Mouse (Mus musculus): ENCODE measurements around the gene Ilkap. TPM values are rescaled to one million over a fixed set of nuclear protein-coding genes. Genes with fewer than 3 reads are reported as not detected.

The Ilkap gene
- polyA plus RNA-seq, 1 experiment from 2014 or later = 177 TPM

DNA sequence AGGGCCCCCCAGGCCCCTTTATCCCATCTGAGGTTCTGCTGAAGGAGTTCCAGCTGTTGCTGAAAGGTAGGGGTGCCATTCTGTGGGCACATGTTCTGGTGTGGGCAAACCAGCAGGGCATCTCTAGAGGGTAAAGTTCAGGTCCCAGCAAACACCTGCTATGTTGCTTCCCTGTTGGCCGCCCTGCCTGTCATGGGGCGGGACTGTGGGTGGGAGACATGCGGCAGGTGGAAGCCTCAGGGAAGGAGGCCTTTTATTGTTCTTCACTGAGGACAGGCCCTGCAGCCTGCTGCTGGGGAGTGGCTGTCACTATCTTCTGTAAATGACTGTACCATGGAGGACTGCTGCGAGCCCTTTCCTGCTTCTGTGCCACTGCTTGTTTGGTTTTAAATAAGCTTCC is 29.2 kb downstream of the Ilkap start:
- Histone ChIP-seq H3K4me3 (no peak overlapping the region), H3K27me3 (ENCODE audit: low read depth, poor library complexity, severe bottlenecking) (peaks cover 38% of the 10 kb centered on the region), H3K9me3 (replicated peaks) (0 out of 2 replicates have a peak, but pooled peaks cover 2% of the 10 kb centered on the region), H3K36me3 (peaks cover 50% of the 10 kb centered on the region), H3K27ac (replicated peaks) (no peak overlapping the region), H3K4me1 (peaks cover 16% of the 10 kb centered on the region)
- 84% methylated on average over 4 of the region's 4 CpGs for WGBS
- DNase-seq (ENCODE audit: low spot score) = no peak

GRCm38 (mm10) chr1:91367295-91367694 is 31.3 kb downstream of the Ilkap start:
- peaks cover 38% of the 10 kb centered on the region for H3K27me3 ChIP-seq (ENCODE audit: low read depth, poor library complexity, severe bottlenecking)
- WGBS = 92% methylated on average over 3 of the region's 3 CpGs
- peaks cover 16% of the 10 kb centered on the region for H3K4me1 ChIP-seq
- H3K27ac ChIP-seq (replicated peaks) = no peak overlapping the region
- H3K4me3 ChIP-seq = no peak overlapping the region
- H3K36me3 ChIP-seq = peaks cover 29% of the 10 kb centered on the region
- no peak for DNase-seq (ENCODE audit: low spot score)
- H3K9me3 ChIP-seq (replicated peaks) = peaks cover 19% of the 10 kb centered on the region; the same call in 1 of the 2 replicates

GRCm38 (mm10) chr1:91366215-91367108 is 32.2 kb downstream of the Ilkap start, which contains the start of gene Erfe:
Gene Erfe (plus strand): TSS chr1:91366430.
- peak; percentile 77 for DNase-seq (ENCODE audit: low spot score)
- Histone ChIP-seq H3K4me1 (peaks cover 16% of the 10 kb centered on the region), H3K9me3 (replicated peaks) (peaks cover 19% of the 10 kb centered on the region; the same call in 1 of the 2 replicates), H3K36me3 (peaks cover 21% of the 10 kb centered on the region), H3K4me3 (peak within 1 kb of the TSS; percentile 59), H3K27me3 (ENCODE audit: low read depth, poor library complexity, severe bottlenecking) (peaks cover 38% of the 10 kb centered on the region), H3K27ac (replicated peaks) (peak within 1 kb of the TSS; percentile 77)
- WGBS = under 1% methylated on average over 67 of the region's 68 CpGs

DNA sequence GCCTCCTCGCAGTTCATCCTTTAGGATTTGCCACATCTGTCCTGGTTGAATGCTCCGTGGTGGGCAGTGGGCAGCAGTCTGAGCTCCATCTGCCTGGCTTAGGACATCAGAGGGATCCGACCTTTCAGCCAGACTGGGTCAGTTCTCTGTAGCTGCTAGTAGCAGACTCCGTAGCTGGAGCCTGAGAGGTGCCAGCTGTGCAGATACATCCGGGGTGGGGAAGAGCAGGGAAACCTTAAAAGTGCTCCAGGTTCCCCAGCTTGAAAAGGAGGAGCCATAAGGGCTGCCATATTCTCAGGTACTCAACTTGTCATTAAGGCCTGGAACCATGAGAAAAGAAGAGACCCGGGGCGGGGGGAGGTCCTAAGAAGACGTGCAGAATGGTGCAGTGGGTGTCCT is 32.8 kb downstream of the Ilkap start:
- Histone ChIP-seq H3K36me3 (peaks cover 14% of the 10 kb centered on the region), H3K27ac (replicated peaks) (peak overlapping the region; percentile 77), H3K4me3 (peak overlapping the region; percentile 59), H3K9me3 (replicated peaks) (peaks cover 19% of the 10 kb centered on the region; the same call in 1 of the 2 replicates), H3K27me3 (ENCODE audit: low read depth, poor library complexity, severe bottlenecking) (peaks cover 38% of the 10 kb centered on the region), H3K4me1 (peaks cover 16% of the 10 kb centered on the region)
- no peak for DNase-seq (ENCODE audit: low spot score)
- 24% methylated on average over 8 of the region's 8 CpGs for WGBS

DNA sequence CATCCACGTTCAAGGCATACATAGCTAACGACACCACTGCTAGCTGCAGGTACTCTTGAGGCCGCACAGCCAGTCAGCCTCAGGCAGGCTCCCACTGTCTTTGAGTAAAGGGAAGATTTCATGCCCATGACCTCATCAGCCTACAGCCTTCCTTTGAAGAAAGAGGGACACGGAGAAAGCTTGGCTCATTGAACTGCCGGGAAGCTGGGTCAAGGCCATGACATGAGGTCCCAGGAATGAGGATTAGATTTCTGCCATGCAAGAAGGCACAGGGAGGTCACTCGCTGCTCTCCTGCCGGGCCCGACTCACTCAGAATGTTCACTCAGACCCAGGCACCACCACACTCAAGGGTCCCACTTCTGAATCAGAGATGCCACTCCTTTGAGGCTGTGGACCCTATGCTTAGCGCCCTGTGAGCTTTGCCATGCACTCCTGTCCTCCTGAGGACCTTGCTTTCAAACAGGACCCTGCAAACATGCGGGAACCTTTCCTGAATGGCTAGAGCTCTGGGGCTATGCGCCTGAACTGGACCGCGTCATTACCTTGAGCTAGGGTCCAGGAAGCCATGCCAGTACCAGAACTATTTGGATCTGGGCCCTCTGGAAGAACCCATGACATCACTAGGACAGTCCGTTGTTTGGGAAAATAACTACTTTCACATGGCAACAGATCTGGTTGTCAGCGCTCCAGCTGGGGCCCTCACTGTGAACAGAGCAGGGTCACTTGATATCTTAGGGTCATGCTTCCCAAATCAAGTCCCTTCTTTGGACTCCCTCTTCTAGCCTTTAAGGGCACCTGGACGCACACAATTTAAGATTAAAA is 33.6 kb downstream of the Ilkap start:
- Histone ChIP-seq H3K4me1 (peaks cover 16% of the 10 kb centered on the region), H3K36me3 (peaks cover 6% of the 10 kb centered on the region), H3K9me3 (replicated peaks) (peaks cover 19% of the 10 kb centered on the region; the same call in 1 of the 2 replicates), H3K27me3 (ENCODE audit: low read depth, poor library complexity, severe bottlenecking) (peaks cover 38% of the 10 kb centered on the region), H3K27ac (replicated peaks) (no peak overlapping the region), H3K4me3 (no peak overlapping the region)
- 92% methylated on average over 16 of the region's 16 CpGs for WGBS
- DNase-seq (ENCODE audit: low spot score) = no peak

DNA sequence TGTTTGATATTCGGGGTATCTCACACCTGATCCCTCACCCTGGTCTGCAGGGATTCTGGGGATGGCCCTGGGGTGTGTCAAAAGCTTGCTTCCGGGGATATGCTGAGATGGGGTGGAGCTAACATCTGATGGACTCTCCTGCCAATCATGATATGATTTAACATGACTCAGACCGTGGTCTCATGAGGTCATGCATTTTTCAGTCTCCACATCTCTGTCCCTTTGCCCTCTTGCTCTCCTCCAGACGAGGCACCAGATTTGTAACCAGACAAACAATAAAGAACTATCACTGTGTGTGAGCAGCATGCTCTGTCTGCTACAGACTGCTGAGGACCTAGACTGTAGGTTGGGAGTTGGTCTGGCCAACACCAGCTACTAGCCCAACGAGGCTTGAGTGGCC is 36.5 kb downstream of the Ilkap start:
- Histone ChIP-seq H3K4me1 (peaks cover 16% of the 10 kb centered on the region), H3K36me3 (no peaks in the 10 kb centered on the region), H3K4me3 (no peak overlapping the region), H3K9me3 (replicated peaks) (peaks cover 19% of the 10 kb centered on the region; the same call in 1 of the 2 replicates), H3K27ac (replicated peaks) (no peak overlapping the region), H3K27me3 (ENCODE audit: low read depth, poor library complexity, severe bottlenecking) (peaks cover 25% of the 10 kb centered on the region)
- WGBS = 85% methylated on average over 5 of the region's 5 CpGs
- DNase-seq (ENCODE audit: low spot score) = no peak

DNA sequence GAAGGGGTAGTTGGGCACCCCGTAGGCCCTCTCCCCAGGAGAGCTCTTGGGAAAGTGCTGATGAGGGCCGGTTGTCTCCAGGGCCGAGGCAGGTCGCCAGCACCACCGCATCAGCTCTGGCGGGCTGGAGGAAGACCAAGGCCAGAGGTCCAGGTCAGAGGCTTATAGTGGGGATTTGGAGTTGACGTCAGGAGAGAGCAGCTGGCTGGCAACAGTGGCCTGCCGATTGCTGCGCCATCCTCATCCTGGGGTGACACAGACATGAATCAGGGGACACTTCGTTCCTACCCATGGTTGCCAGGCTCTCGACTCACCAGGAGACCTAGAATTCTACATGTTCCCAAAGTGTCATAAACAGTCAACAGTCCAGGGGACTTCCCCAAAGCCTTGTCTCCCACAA is 42.5 kb downstream of the Ilkap start:
- no peaks in the 10 kb centered on the region for H3K9me3 ChIP-seq (replicated peaks)
- no peak overlapping the region for H3K4me3 ChIP-seq
- peaks cover 6% of the 10 kb centered on the region; the same call in 1 of the 2 replicates for H3K4me1 ChIP-seq
- no peaks in the 10 kb centered on the region for H3K27me3 ChIP-seq (ENCODE audit: low read depth, poor library complexity, severe bottlenecking)
- H3K36me3 ChIP-seq = no peaks in the 10 kb centered on the region
- no peak for DNase-seq (ENCODE audit: low spot score)
- WGBS = 90% methylated on average over 11 of the region's 11 CpGs
- H3K27ac ChIP-seq (replicated peaks) = no peak overlapping the region

GRCm38 (mm10) chr1:91352277-91352676 is 46.3 kb downstream of the Ilkap start:
- Histone ChIP-seq H3K4me1 (peaks cover 10% of the 10 kb centered on the region; the same call in 1 of the 2 replicates), H3K36me3 (no peaks in the 10 kb centered on the region), H3K27ac (replicated peaks) (no peak overlapping the region), H3K27me3 (ENCODE audit: low read depth, poor library complexity, severe bottlenecking) (no peaks in the 10 kb centered on the region; the same call in 1 of the 2 replicates), H3K9me3 (replicated peaks) (no peaks in the 10 kb centered on the region), H3K4me3 (no peak overlapping the region)
- no peak for DNase-seq (ENCODE audit: low spot score)
- WGBS = 95% methylated on average over 2 of the region's 2 CpGs

DNA sequence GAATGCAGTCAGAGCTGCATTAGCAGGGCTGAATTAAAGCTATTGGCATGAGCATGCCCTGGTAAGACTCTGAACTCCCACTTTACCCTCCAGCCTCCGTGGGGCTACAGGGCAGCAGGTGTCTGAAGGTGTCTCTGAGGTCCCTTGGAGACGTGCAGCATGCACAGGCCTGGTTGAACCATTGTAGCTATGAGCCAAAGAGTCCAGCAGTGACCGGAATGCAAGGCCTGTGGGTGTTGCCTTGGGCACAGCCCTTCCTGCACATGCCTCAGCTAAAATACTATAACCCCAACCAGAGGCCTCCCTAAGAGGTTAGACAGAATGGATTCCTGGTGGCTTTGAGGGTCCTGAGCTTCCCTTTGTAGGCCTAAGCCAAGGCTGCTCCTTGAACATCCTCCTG is 47.4 kb downstream of the Ilkap start:
- H3K36me3 ChIP-seq = no peaks in the 10 kb centered on the region
- WGBS = 84% methylated on average over 3 of the region's 3 CpGs

DNA sequence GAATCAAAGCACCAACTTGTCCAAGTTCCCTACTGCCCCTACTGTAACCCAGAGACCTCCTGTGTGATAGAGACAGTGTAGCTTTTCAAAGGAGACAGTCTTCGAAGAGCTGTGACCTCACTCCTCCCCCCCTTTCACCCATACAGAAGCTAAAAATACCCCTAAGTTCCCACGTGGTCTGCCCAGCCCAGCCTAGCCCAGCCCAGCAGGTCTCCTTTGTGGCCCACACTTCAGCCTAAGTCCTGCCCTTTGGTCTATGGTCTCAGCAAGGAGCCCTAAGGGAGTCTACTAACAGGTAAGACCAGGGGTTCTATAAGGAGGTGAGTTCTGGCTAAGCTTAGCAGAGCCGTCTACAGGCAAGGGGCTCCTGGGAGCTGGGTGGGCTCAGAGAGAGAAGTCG is 47.8 kb downstream of the Ilkap start, which contains the start of gene Klhl30:
TSS of gene Klhl30 (plus strand) at position 176 of the 400 bp plus-strand sequence.
- H3K4me1 ChIP-seq = peaks cover 10% of the 10 kb centered on the region; the same call in 1 of the 2 replicates
- peaks cover 14% of the 10 kb centered on the region for H3K27me3 ChIP-seq (ENCODE audit: low read depth, poor library complexity, severe bottlenecking)
- H3K27ac ChIP-seq (replicated peaks) = no peak within 1 kb of the TSS
- DNase-seq (ENCODE audit: low spot score) = no peak
- no peaks in the 10 kb centered on the region for H3K9me3 ChIP-seq (replicated peaks)
- no peaks in the 10 kb centered on the region for H3K36me3 ChIP-seq
- H3K4me3 ChIP-seq = no peak within 1 kb of the TSS
- 63% methylated on average over 4 of the region's 4 CpGs for WGBS

More for the DNA sequence above, 47.4 kb downstream of the Ilkap start:
- peaks cover 10% of the 10 kb centered on the region for H3K27me3 ChIP-seq (ENCODE audit: low read depth, poor library complexity, severe bottlenecking)
- no peak overlapping the region for H3K27ac ChIP-seq (replicated peaks)
- no peaks in the 10 kb centered on the region for H3K9me3 ChIP-seq (replicated peaks)
- no peak overlapping the region for H3K4me3 ChIP-seq
- peaks cover 10% of the 10 kb centered on the region; the same call in 1 of the 2 replicates for H3K4me1 ChIP-seq
- no peak for DNase-seq (ENCODE audit: low spot score)

DNA sequence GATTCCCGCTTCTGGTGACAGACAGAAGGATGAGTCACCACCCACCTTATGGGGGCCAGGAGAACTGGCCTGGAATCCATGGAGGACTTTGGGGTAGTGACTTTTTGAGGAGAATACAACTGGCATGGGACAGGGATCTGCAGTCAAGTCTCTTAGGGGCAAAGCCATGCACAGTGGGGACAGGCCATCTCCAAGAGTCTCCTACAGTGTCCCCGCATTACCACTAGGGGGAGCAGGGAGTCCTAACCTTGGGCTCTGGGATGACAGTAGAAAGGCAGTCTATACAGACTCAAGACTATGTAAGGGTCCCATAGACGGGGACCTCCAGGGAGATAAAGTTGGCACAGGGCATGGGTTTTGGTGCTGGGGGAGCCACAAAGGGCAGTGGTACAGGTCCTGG is 51.7 kb downstream of the Ilkap start:
- Histone ChIP-seq H3K9me3 (replicated peaks) (no peaks in the 10 kb centered on the region), H3K4me1 (peaks cover 27% of the 10 kb centered on the region), H3K27ac (replicated peaks) (no peak overlapping the region), H3K4me3 (no peak overlapping the region), H3K36me3 (no peaks in the 10 kb centered on the region), H3K27me3 (ENCODE audit: low read depth, poor library complexity, severe bottlenecking) (peaks cover 53% of the 10 kb centered on the region)
- WGBS = 37% methylated on average over 3 of the region's 3 CpGs
- peak; percentile 76 for DNase-seq (ENCODE audit: low spot score)

DNA sequence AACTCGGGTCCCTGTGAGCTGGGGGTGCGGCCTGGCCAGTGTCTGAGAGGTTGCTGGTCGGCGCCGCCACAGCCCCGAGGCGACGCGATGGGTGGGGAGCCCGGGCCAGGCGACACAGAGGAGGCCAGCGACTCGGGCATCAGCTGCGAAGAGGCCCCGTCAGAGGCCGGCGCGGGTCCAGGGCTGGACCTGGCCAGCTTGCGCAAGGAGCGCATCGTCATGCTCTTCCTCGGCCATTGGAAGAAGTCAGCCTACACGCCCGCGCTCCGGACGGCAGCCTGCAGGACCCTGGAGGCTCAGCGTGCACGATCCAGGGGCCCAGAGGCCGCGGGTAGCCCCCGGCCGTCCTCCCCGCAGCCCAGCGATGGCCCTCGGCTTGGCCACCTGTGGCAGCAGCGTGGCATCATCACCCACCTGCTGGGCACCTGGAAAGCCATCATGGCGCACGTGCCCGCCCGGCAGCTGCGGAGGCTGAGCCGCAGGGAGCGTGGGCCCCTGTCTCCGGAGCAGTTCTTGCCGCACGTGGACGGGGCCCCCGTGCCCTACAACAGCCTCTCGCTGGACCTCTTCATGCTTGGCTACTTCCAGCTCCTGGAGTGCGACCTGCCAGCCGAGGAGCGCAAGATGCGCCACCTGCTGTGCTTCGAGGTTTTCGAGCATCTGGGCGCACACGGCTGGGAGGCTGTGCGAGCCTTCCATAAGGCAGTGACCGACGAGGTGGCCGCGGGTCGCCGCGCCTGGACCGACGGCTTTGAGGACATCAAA is 53.5 kb downstream of the Ilkap start:
- peak overlapping the region; percentile 38; the same call in 1 of the 2 replicates for H3K27ac ChIP-seq (replicated peaks)

More for the DNA sequence above, 53.5 kb downstream of the Ilkap start:
- no peaks in the 10 kb centered on the region for H3K9me3 ChIP-seq (replicated peaks)
- H3K27me3 ChIP-seq (ENCODE audit: low read depth, poor library complexity, severe bottlenecking) = peaks cover 61% of the 10 kb centered on the region
- peaks cover 18% of the 10 kb centered on the region for H3K4me1 ChIP-seq
- 2% methylated on average over 68 of the region's 68 CpGs for WGBS
- peak; percentile 41 for DNase-seq (ENCODE audit: low spot score)
- no peaks in the 10 kb centered on the region for H3K36me3 ChIP-seq
- H3K4me3 ChIP-seq = peak overlapping the region; percentile 50
